Mouse (Mus musculus) right cerebral cortex, postnatal 25 days (tissue): Measurements from ENCODE around the gene Gnl1.
"Not testable (repeated sequence)": the region's sequence is repeated elsewhere in the genome, so short reads cannot be mapped to it uniquely, and the experiment has no call there.

Experiments used
- DNase-seq: peaks from one replicate; pipeline ENCODE4 v3.0.0; 2022

Gene Gnl1

GRCm38 (mm10) chr17:35994879-35995240, 15.2 kb downstream of the Gnl1 start:
- no peak for DNase-seq

- DNase-seq: peak; percentile 87
Observed at GRCm38 (mm10) chr17:35996949-35997348, 17.3 kb downstream of the Gnl1 start.

- no peak for DNase-seq
Observed at GRCm38 (mm10) chr17:35997713-35998510, 18.3 kb downstream of the Gnl1 start.

GRCm38 (mm10) chr17:35998545-35999305, 19.1 kb downstream of the Gnl1 start:
- DNase-seq: no peak

GRCm38 (mm10) chr17:35999356-35999755, 19.7 kb downstream of the Gnl1 start:
- no peak for DNase-seq

GRCm38 (mm10) chr17:36000349-36000748, 20.7 kb downstream of the Gnl1 start:
- DNase-seq: no peak

GRCm38 (mm10) chr17:36001121-36001897, 21.7 kb downstream of the Gnl1 start:
- DNase-seq: no peak

- DNase-seq: no peak
Observed at GRCm38 (mm10) chr17:36001966-36002365, 22.3 kb downstream of the Gnl1 start.

GRCm38 (mm10) chr17:36003331-36003730, 23.7 kb downstream of the Gnl1 start:
- DNase-seq: no peak

GRCm38 (mm10) chr17:36004409-36004808, 24.8 kb downstream of the Gnl1 start:
- DNase-seq: not testable (repeated sequence)

GRCm38 (mm10) chr17:36014977-36015376, 35.3 kb downstream of the Gnl1 start:
- DNase-seq: no peak

GRCm38 (mm10) chr17:36017046-36017445, 37.4 kb downstream of the Gnl1 start:
- no peak for DNase-seq

GRCm38 (mm10) chr17:36018979-36019378, 39.3 kb downstream of the Gnl1 start:
- no peak for DNase-seq

GRCm38 (mm10) chr17:36019519-36019918, 39.9 kb downstream of the Gnl1 start:
- DNase-seq: no peak

- DNase-seq: peak; percentile 38
Observed at GRCm38 (mm10) chr17:36020191-36021073, 40.8 kb downstream of the Gnl1 start, which contains the start of gene H2-T24. Gene H2-T24 (minus strand): TSS chr17:36020560.

GRCm38 (mm10) chr17:36021309-36021708, 41.7 kb downstream of the Gnl1 start:
- no peak for DNase-seq

GRCm38 (mm10) chr17:36022098-36022497, 42.4 kb downstream of the Gnl1 start:
- no peak for DNase-seq

- no peak for DNase-seq
Observed at GRCm38 (mm10) chr17:36022922-36023321, 43.3 kb downstream of the Gnl1 start.

- no peak for DNase-seq
Observed at GRCm38 (mm10) chr17:36023710-36024654, 44.3 kb downstream of the Gnl1 start.

- no peak for DNase-seq
Observed at GRCm38 (mm10) chr17:36025197-36025596, 45.5 kb downstream of the Gnl1 start.

GRCm38 (mm10) chr17:36025901-36026300, 46.2 kb downstream of the Gnl1 start:
- DNase-seq: no peak
